Mouse (Mus musculus) bone marrow, adult 2 months (tissue): ENCODE results near the gene Vmn1r233. TPM values are rescaled to one million over a fixed set of nuclear protein-coding genes. Genes with fewer than 3 reads are reported as not detected.

Source experiments
- H3K27ac ChIP-seq: fragments of 200-500 bp; 2 replicates; pipeline ENCODE4 v1.5.1; 2012; ENCODE audit warnings: low read depth, mild to moderate bottlenecking, control low read depth, inconsistent platforms, low read length; ENCODE audit not compliant: control insufficient read depth, poor library complexity, insufficient read depth
- H3K4me1 ChIP-seq: fragments of 200-500 bp; 2 replicates; pipeline ENCODE4 v1.6.1; 2011; ENCODE audit warnings: low read length; ENCODE audit not compliant: control insufficient read depth, insufficient read depth
- H3K4me3 ChIP-seq: fragments of 200-500 bp; replicated peaks from 2 replicates; pipeline ENCODE3; 2011; ENCODE audit warnings: mild to moderate bottlenecking, low read depth, low read length, control low read depth; ENCODE audit not compliant: control insufficient read depth
- CTCF ChIP-seq: fragments of 200-500 bp; IDR thresholded peaks from 2 replicates; pipeline ENCODE4 v1.5.1; 2011; ENCODE audit warnings: low read length, control low read depth; ENCODE audit not compliant: control insufficient read depth, insufficient read depth
- POLR2A ChIP-seq: fragments of 200-500 bp; IDR thresholded peaks from 2 replicates; pipeline ENCODE4 v1.6.1; 2011; ENCODE audit warnings: low read depth, mild to moderate bottlenecking, control low read depth, low read length, borderline replicate concordance; ENCODE audit not compliant: control insufficient read depth
- WGBS: fragments of 180-500 bp; shearing (Covaris S2); methylation state at CpG from one replicate; pipeline ENCODE4 v1.1.7; 2018; 5-methylcytosine and 5-hydroxymethylcytosine counted together
- polyA plus RNA-seq: library from polyadenylated mRNA; stranded (reverse); fragments of >200 nt; gene quantifications from 2 replicates; pipeline ENCODE4 v1.2.4, GENCODE M21; 2011; ENCODE audit warnings: low replicate concordance; ENCODE audit not compliant: missing spikeins, insufficient read depth, insufficient read length

The Vmn1r233 gene
- polyA plus RNA-seq, 1 experiment: not detected

DNA sequence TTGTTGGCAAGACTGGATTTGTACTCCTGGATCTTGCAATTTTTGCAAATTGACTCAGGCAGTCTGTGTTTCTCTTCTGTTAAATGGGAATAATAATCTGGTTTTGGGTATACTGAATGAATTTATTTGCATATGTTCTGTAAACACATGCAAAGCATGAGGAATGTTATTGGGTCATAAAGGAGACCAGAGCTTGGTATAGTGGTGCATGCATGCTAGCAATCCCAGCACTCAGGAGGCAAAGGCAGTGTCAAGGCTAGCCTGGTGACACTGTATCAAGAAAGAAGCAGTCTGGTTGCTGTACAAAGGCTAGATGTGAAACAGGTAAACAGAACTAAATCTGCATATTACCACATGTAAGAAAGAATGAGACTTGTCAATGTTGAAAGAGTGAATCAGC lies 49.6 kb downstream of the Vmn1r233 start:
- no peak for TF ChIP-seq CTCF
- TF ChIP-seq POLR2A: no peak
- H3K4me3 ChIP-seq: peak overlapping the region; percentile 59
- no peak overlapping the region for H3K27ac ChIP-seq

DNA sequence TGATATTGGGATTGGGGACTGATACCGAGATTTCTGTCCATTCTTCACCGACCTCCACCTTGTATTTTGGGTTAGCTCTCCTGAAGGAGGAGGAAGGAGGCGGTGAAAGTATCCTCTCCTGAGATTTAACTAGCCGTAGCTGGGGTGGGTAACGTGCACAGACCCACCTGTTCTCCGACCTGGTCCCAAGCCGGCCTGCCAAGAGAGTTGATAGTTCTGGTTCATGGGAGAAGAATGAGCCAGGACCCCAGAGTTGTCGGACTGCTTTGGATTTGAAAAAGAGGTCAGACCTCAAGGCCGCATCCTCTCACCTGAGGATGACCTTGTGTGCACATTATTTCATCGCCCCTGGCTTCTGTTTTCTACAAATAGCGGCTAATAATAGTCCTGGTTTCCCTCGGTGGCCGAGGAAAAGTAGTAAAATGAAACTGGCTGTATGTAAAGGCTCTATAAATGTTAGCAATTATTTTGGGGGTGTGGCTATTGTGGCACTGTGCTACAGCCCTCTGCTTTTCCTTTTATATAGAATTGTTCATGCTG lies 50.2 kb downstream of the Vmn1r233 start:
- Histone ChIP-seq H3K4me1 (peaks cover 3% of the 10 kb centered on the region), H3K4me3 (peak overlapping the region; percentile 98), H3K27ac (peak overlapping the region; percentile 96)
- TF ChIP-seq CTCF: no peak
- WGBS: under 1% methylated on average over 13 of the region's 13 CpGs

More for the DNA sequence above, 49.6 kb downstream of the Vmn1r233 start:
- H3K4me1 ChIP-seq: peaks cover 3% of the 10 kb centered on the region

DNA sequence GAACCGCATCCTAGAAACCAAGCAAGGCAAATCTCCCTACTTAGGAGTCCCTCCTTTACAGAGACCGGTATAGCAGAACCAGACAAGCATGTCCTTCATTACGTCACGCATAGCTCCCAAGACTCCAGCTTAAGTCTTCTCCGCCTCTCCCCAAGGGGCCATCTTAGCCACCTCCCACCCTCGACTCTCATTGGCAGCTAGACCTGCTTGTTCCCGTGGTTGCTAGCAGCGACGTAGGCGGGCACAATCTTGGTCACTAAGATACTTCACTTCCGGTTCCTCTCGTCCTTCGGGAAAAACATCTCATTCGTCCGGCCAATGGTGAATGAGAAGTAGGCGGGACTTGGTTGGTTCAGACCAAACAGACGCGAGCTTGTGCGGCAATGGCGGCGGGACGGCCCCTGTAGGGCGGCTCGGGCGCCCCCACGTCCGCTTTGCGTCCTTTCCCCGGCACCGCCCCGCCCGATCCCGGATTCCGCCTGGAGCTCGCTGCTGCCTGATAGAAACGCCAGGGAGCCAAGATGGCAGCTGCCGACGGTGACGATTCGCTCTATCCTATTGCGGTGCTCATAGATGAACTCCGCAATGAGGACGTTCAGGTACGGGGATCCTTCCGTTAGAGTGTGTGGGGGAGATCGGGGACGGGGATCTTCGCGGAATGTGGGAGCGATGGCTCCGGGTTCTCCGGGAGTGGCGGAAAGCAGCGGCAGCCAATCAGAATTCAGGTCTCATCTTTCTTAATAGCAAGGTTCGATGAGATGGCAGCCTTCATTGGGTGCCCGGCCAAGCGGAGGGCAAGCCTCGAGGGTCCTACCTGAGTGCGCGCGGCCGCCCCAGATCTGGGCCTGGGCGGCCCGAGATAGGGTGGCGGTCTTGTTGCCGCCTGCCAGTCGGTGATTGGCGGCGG lies 51.0 kb downstream of the Vmn1r233 start, which contains the start of gene Ppp2r1a:
Ppp2r1a (plus strand) TSS at position 327 of the 907 bp plus-strand sequence.
- under 1% methylated on average over 69 of the region's 69 CpGs for WGBS
- TF ChIP-seq CTCF (peak; percentile 10; the same call in 1 of the 2 replicates), POLR2A (no peak; the same call in 1 of the 2 replicates)
- H3K27ac ChIP-seq: peak within 1 kb of the TSS; percentile 96
- peak within 1 kb of the TSS; percentile 98 for H3K4me3 ChIP-seq
- H3K4me1 ChIP-seq: peaks cover 3% of the 10 kb centered on the region

DNA sequence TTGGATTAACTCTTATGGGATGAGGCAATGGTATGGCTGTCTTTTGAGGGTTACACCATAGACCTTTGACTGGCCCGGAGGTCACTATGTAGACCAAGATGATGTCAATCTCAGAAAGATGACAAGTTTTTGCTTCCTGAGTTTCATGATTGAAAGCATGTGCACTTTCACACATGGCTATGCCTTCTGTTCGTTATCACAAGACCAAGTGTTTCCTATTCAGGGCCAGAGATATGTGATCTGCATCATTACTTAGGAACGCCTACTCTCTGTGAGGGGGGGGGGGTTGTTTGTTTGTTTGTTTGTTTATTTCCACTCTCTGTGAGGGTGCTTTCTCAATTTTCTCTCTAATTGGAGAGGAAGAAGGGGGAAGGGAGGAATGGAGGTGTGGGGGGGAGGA lies 52.0 kb downstream of the Vmn1r233 start:
- 42% methylated on average over 3 of the region's 3 CpGs for WGBS
- peak overlapping the region; percentile 57 for H3K4me3 ChIP-seq
- H3K27ac ChIP-seq: no peak overlapping the region
- TF ChIP-seq CTCF (no peak), POLR2A (no peak)
- peaks cover 3% of the 10 kb centered on the region for H3K4me1 ChIP-seq

Other genes starting within 250 kb of the Vmn1r233 start
- gene Vmn1r228, start 210.3 kb downstream of the Vmn1r233 start, polyA plus RNA-seq: not detected in 2 replicates
- gene Vmn1r229, start 184.9 kb downstream of the Vmn1r233 start, polyA plus RNA-seq: 0.14 TPM in 1 of 2 replicates, not detected in the other
- gene Vmn1r230, start 156.0 kb downstream of the Vmn1r233 start, polyA plus RNA-seq: not detected in 2 replicates
- not detected in 2 replicates for gene Vmn1r231, start 91.4 kb downstream of the Vmn1r233 start, polyA plus RNA-seq
- gene Vmn1r232, start 76.8 kb downstream of the Vmn1r233 start, polyA plus RNA-seq: not detected in 2 replicates
- gene Ppp2r1a, start 51.2 kb downstream of the Vmn1r233 start, polyA plus RNA-seq: 52.6 and 84.2 TPM in 2 replicates
- 6.8 and 7.1 TPM in 2 replicates for gene Zfp160, start 12.4 kb upstream of the Vmn1r233 start, polyA plus RNA-seq
- not detected in 2 replicates for gene Vmn1r234, start 229.6 kb upstream of the Vmn1r233 start, polyA plus RNA-seq